Mouse (Mus musculus): ENCODE data around the gene 4931440F15Rik. TPM values are rescaled to one million over a fixed set of nuclear protein-coding genes. Genes with fewer than 3 reads are reported as not detected.

Gene 4931440F15Rik
- total and polyA plus RNA-seq, 3 experiments, result 0.06 to 0.08 TPM; not detected in 1

GRCm38 (mm10) chr11:29808981-29809589 lies 16.4 kb downstream of the 4931440F15Rik start:
- no peak for TF ChIP-seq NELFE (IDR thresholded peaks at IDR 0.05; ENCODE audit: low read depth, low read length)
- no peak for TF ChIP-seq GABPA (IDR thresholded peaks at IDR 0.05; ENCODE audit: low read depth, low read length)
- no peak for TF ChIP-seq JUND (IDR thresholded peaks at IDR 0.05; ENCODE audit: low read depth, low read length)
- no peak for TF ChIP-seq ETS1 (IDR thresholded peaks at IDR 0.05; ENCODE audit: low read depth, low read length)
- no peak for TF ChIP-seq GATA1 (IDR thresholded peaks at IDR 0.05; ENCODE audit: low read depth, low read length)
- TF ChIP-seq MEF2A (IDR thresholded peaks at IDR 0.05; ENCODE audit: extremely low read depth, insufficient replicate concordance, low read depth, low read length, poor library complexity, severe bottlenecking), result no peak
- TF ChIP-seq MAZ (IDR thresholded peaks at IDR 0.05; ENCODE audit: low read depth, low read length), result no peak
- no peak for TF ChIP-seq SIN3A (IDR thresholded peaks at IDR 0.05; ENCODE audit: low read length)
- TF ChIP-seq E2F4 (IDR thresholded peaks at IDR 0.05; ENCODE audit: borderline replicate concordance, low read depth, low read length), result no peak
- no peak for TF ChIP-seq USF1 (IDR thresholded peaks at IDR 0.05; ENCODE audit: low read depth, low read length)
- TF ChIP-seq POLR2A (IDR thresholded peaks at IDR 0.05; ENCODE audit: control insufficient read depth in 1 of 2, insufficient read depth in 1 of 2, low read depth in 1 of 2, low read length in 2 of 2, poor library complexity in 1 of 2), result no peak
- TF ChIP-seq ELF1 (IDR thresholded peaks at IDR 0.05; ENCODE audit: low read depth, low read length), result no peak
- no peak for TF ChIP-seq UBTF (IDR thresholded peaks at IDR 0.05; ENCODE audit: borderline replicate concordance, insufficient read depth, low read depth, low read length)
- TF ChIP-seq EP300 (IDR thresholded peaks at IDR 0.05; ENCODE audit: low read depth in 1 of 2, low read length in 2 of 2), result no peak
- TF ChIP-seq CTCF (IDR thresholded peaks at IDR 0.05 in 2 of 3, conservative IDR thresholded peaks at IDR 0.05 in 1 of 3; ENCODE audit: control insufficient read depth in 1 of 3, insufficient read depth in 1 of 3, low read depth in 2 of 3, low read length in 3 of 3, poor library complexity in 1 of 3, severe bottlenecking in 1 of 3), result no peak
- no peak for TF ChIP-seq ZC3H11A (IDR thresholded peaks at IDR 0.05; ENCODE audit: low read depth, low read length)
- TF ChIP-seq ZNF384 (IDR thresholded peaks at IDR 0.05; ENCODE audit: low read depth, low read length), result no peak
- TF ChIP-seq CHD1 (IDR thresholded peaks at IDR 0.05; ENCODE audit: low read depth, low read length), result no peak
- TF ChIP-seq MYC (IDR thresholded peaks at IDR 0.05; ENCODE audit: low read depth, low read length), result no peak
- no peak for TF ChIP-seq TCF12 (IDR thresholded peaks at IDR 0.05; ENCODE audit: low read depth, low read length)
- no peak overlapping the region for H3K9ac ChIP-seq (ENCODE audit: control insufficient read depth, low read depth, low read length, poor library complexity, severe bottlenecking)
- H3K4me1 ChIP-seq (ENCODE audit: control insufficient read depth in 1 of 2, insufficient read depth in 2 of 2, low read length in 2 of 2), result peaks cover 0 to 8% of the 10 kb centered on the region in 2 experiments; a peak in 3 of 4 replicates
- no peak overlapping the region for H3K4me3 ChIP-seq (ENCODE audit: control insufficient read depth in 1 of 2, insufficient read depth in 1 of 2, low read depth in 2 of 2, low read length in 2 of 2)
- H3K79me2 ChIP-seq (ENCODE audit: control insufficient read depth, insufficient read depth, low read length, poor library complexity), result no peaks in the 10 kb centered on the region
- no peak for DNase-seq (ENCODE audit: low read depth, low spot score)
- H3K27ac ChIP-seq (ENCODE audit: control insufficient read depth, low read depth, low read length), result no peak overlapping the region
- H3K27me3 ChIP-seq (ENCODE audit: control insufficient read depth in 1 of 2, insufficient read depth in 2 of 2, low read length in 2 of 2), result no peaks in the 10 kb centered on the region
- H3K9me3 ChIP-seq (replicated peaks; ENCODE audit: insufficient read depth, low read length), result no peaks in the 10 kb centered on the region
- H3K36me3 ChIP-seq (ENCODE audit: control insufficient read depth in 1 of 2, insufficient read depth in 2 of 2, low read length in 2 of 2), result peaks cover 0 to 8% of the 10 kb centered on the region in 2 experiments; a peak in 2 of 4 replicates
